ENCODE assay signal across 23 mouse cellular contexts in the genomic region with DNA sequence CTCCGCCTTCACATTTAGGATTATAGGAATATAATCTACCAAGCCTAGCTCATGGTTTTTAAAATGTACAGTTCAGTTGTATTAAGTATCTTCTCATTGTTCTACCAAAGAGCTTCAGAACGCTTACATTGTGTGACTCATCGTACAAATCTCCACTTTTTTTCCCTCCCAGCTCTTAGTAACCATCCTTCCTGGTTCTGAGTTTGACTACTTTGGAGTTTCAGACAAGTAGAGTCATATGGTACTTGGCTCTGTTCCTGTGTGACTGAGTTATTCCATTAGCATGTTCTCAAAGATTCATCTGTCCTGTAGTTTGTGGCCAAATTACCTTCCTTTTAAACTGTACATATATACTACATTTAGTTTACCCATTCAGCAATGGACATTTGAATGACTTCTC. TPM values are rescaled to one million over a fixed set of nuclear protein-coding genes. Genes with fewer than 3 reads are reported as not detected.
DNase-seq lines count a peak whose midpoint lies in the region; ATAC-seq and TF ChIP-seq lines count a peak whose summit lies in the region.
"Had no signal": no experiment of that assay in that cellular context is flagged by ENCODE, and none has a peak within 500 bp of the region (broad histone marks: within the 10 kb centered on the region; RNA-seq: fewer than 3 reads in every experiment).

No protein-coding gene starts in this region.

- POLR2A ChIA-PET in Patski (lab: Charles Lee): no interaction called here

- no peak overlapping the region for H3K9ac ChIP-seq in heart, embryonic 14.5 days (ENCODE audit: low read length)
- no peak overlapping the region for H3K9ac ChIP-seq in midbrain, embryonic 15.5 days
- H3K9ac ChIP-seq: embryonic facial prominence, embryonic 12.5 days; lung, embryonic 15.5 days had no signal

- 64% methylated on average over 3 of the region's 3 CpGs for WGBS in heart, embryonic 14.5 days
- WGBS in small intestine, adult 2 months: 46% methylated on average over 3 of the region's 3 CpGs
- WGBS in midbrain, embryonic 15.5 days: 94% methylated on average over 3 of the region's 3 CpGs

- no peaks in the 10 kb centered on the region for H3K27me3 ChIP-seq in heart, embryonic 14.5 days (ENCODE audit: control insufficient read depth, insufficient read depth, low read length)
- H3K27me3 ChIP-seq in Patski: no peaks in the 10 kb centered on the region
- H3K27me3 ChIP-seq in small intestine, adult 2 months (ENCODE audit: control insufficient read depth, insufficient read depth, low read length): no peaks in the 10 kb centered on the region
- no peaks in the 10 kb centered on the region for H3K27me3 ChIP-seq in midbrain, embryonic 15.5 days (replicated peaks)
- H3K27me3 ChIP-seq: CH12.LX; embryonic facial prominence, embryonic 12.5 days; lung, embryonic 15.5 days had no signal

- no peak for ATAC-seq in heart, embryonic 14.5 days (ENCODE audit: insufficient number of reproducible peaks, insufficient read depth, low FRiP score, low read depth)
- peak; percentile 83 for ATAC-seq in Patski
- no peak for ATAC-seq in midbrain, embryonic 15.5 days (replicated peaks)
- ATAC-seq: hindbrain, postnatal 0 days had no signal

- no peaks in the 10 kb centered on the region for H3K36me3 ChIP-seq in heart, embryonic 14.5 days (ENCODE audit: control insufficient read depth, insufficient read depth, low read length)
- H3K36me3 ChIP-seq in small intestine, adult 2 months (ENCODE audit: control insufficient read depth, insufficient read depth, low read length): 0 out of 2 replicates have a peak, but pooled peaks cover 3% of the 10 kb centered on the region
- no peaks in the 10 kb centered on the region for H3K36me3 ChIP-seq in midbrain, embryonic 15.5 days (replicated peaks)
- H3K36me3 ChIP-seq: embryonic facial prominence, embryonic 12.5 days; forebrain, embryonic 10.5 days; lung, embryonic 15.5 days had no signal

- H3K27ac ChIP-seq in heart, embryonic 14.5 days (replicated peaks in 1 of 2; ENCODE audit: control insufficient read depth in 1 of 2, insufficient read depth in 1 of 2, low read depth in 2 of 2, low read length in 2 of 2): peak overlapping the region in 1 of 2 experiments; percentile 67; a peak in 2 of 4 replicates
- 0 out of 2 replicates have a peak overlapping the region, but pooled peaks have one; percentile 19 for H3K27ac ChIP-seq in small intestine, adult 2 months (ENCODE audit: insufficient read depth, low read depth, low read length)
- no peak overlapping the region for H3K27ac ChIP-seq in midbrain, embryonic 15.5 days
- H3K27ac ChIP-seq: embryonic facial prominence, embryonic 12.5 days; forebrain, embryonic 10.5 days; hindbrain, postnatal 0 days; lung, embryonic 15.5 days had no signal

- H3K9me3 ChIP-seq in heart, embryonic 14.5 days (ENCODE audit: control insufficient read depth, low read length): no peaks in the 10 kb centered on the region
- H3K9me3 ChIP-seq in midbrain, embryonic 15.5 days: no peaks in the 10 kb centered on the region
- H3K9me3 ChIP-seq: embryonic facial prominence, embryonic 12.5 days; forebrain, embryonic 10.5 days; lung, embryonic 15.5 days had no signal

- peak overlapping the region; percentile 48 for H3K4me2 ChIP-seq in heart, embryonic 14.5 days (ENCODE audit: low read length)
- no peak overlapping the region for H3K4me2 ChIP-seq in midbrain, embryonic 15.5 days
- H3K4me2 ChIP-seq: embryonic facial prominence, embryonic 12.5 days; lung, embryonic 15.5 days had no signal

- no peak overlapping the region for H3K4me3 ChIP-seq in heart, embryonic 14.5 days (ENCODE audit: control insufficient read depth in 1 of 2, insufficient read depth in 1 of 2, low read depth in 1 of 2, low read length in 2 of 2)
- no peak overlapping the region for H3K4me3 ChIP-seq in small intestine, adult 2 months (ENCODE audit: low read depth, low read length)
- no peak overlapping the region for H3K4me3 ChIP-seq in midbrain, embryonic 15.5 days
- H3K4me3 ChIP-seq: embryonic facial prominence, embryonic 12.5 days; forebrain, embryonic 10.5 days; lung, embryonic 15.5 days had no signal

- TF ChIP-seq POLR2A in small intestine, adult 2 months (IDR thresholded peaks at IDR 0.05; ENCODE audit: low read depth, low read length): no peak

- CTCF ChIA-PET in Patski (lab: Charles Lee): interaction anchor here (1.1 to 4.0 kb wide), 5 partner anchors 20 to 50 kb away, joined by 3 to 12 read pairs (median 7); no protein-coding TSS in a partner anchor

- in situ Hi-C loops in Patski (cut with MboI; ENCODE audit: low pct_unique_long_range_greater_than_20kb): no loop called here

- no peak for TF ChIP-seq CTCF in Patski (IDR thresholded peaks at IDR 0.05)
- TF ChIP-seq CTCF in small intestine, adult 2 months (IDR thresholded peaks at IDR 0.05; ENCODE audit: extremely low read depth, insufficient read length, insufficient replicate concordance, low read depth, low read length): no peak

- no peak for DNase-seq in heart, adult 18-20 months
- peak; percentile 3 for DNase-seq in lung, postnatal 10 days
- DNase-seq in lung, adult 18-20 months: no peak
- no peak for DNase-seq in Patski (ENCODE audit: low read depth, low spot score)
- no peak for DNase-seq in kidney, adult 18-20 months
- DNase-seq: gastrocnemius, postnatal 25 days; liver; midbrain, embryonic 14.5 days; thymus, adult 2 months had no signal

- H3K4me1 ChIP-seq in heart, embryonic 14.5 days (ENCODE audit: control insufficient read depth in 2 of 2, insufficient read depth in 2 of 2, low read length in 2 of 2): peaks cover 4 to 16% of the 10 kb centered on the region in 2 experiments
- H3K4me1 ChIP-seq in small intestine, adult 2 months (ENCODE audit: control insufficient read depth, insufficient read depth, insufficient read length, low read length): 0 out of 2 replicates have a peak, but pooled peaks cover 6% of the 10 kb centered on the region
- H3K4me1 ChIP-seq in midbrain, embryonic 15.5 days: no peaks in the 10 kb centered on the region
- H3K4me1 ChIP-seq: embryonic facial prominence, embryonic 12.5 days; forebrain, embryonic 10.5 days had no signal

RNA-seq across cellular contexts. Expression of a gene that starts 42.6 kb away (rescaled TPM):
- polyA plus RNA-seq in heart, embryonic 14.5 days (2014; fragmentation: Nextera tagmentation; extraction: Ambion mirVana): not detected in 2 replicates
- total RNA-seq in heart, adult 18-20 months (2021): 1 to 10 TPM; 1.1 to 1.4 TPM
- 0.06 TPM for polyA plus RNA-seq in Patski (2021)
- polyA plus RNA-seq in small intestine, adult 2 months (2012; rRNA removed): not detected in 2 replicates
- polyA plus RNA-seq in midbrain, embryonic 15.5 days (2015; fragmentation: Nextera tagmentation; extraction: Ambion mirVana): not detected in 2 replicates
- total RNA-seq: hindbrain, postnatal 0 days had no signal
- polyA plus RNA-seq: embryonic facial prominence, embryonic 12.5 days; forebrain, embryonic 10.5 days; hindbrain, postnatal 0 days; kidney, embryonic 14.5 days; lung, embryonic 15.5 days; midbrain, embryonic 14.5 days; neural tube, embryonic 11.5 days; thymus, adult 2 months had no signal

RNA-seq across cellular contexts. Expression of a gene that starts 43.0 kb away (rescaled TPM):
- polyA plus RNA-seq in heart, embryonic 14.5 days (2014; fragmentation: Nextera tagmentation; extraction: Ambion mirVana): 17.9 and 18.1 TPM in 2 replicates
- total RNA-seq in heart, adult 18-20 months (2021): 10 to 100 TPM; 26.5 to 31.5 TPM
- 25.5 TPM for polyA plus RNA-seq in Patski (2021)
- polyA plus RNA-seq in small intestine, adult 2 months (2012; rRNA removed): 7.6 and 17.6 TPM in 2 replicates
- 19.4 and 21.2 TPM in 2 replicates for polyA plus RNA-seq in midbrain, embryonic 15.5 days (2015; fragmentation: Nextera tagmentation; extraction: Ambion mirVana)

RNA-seq across cellular contexts. Expression of a gene that starts 46.9 kb away (rescaled TPM):
- polyA plus RNA-seq in heart, embryonic 14.5 days (2014; fragmentation: Nextera tagmentation; extraction: Ambion mirVana): 176 and 180 TPM in 2 replicates
- total RNA-seq in heart, adult 18-20 months (2021): 10 to 100 TPM; 50.8 to 66.0 TPM
- polyA plus RNA-seq in Patski (2021): 55.3 TPM
- 19.4 and 20.3 TPM in 2 replicates for polyA plus RNA-seq in small intestine, adult 2 months (2012; rRNA removed)
- 153 and 158 TPM in 2 replicates for polyA plus RNA-seq in midbrain, embryonic 15.5 days (2015; fragmentation: Nextera tagmentation; extraction: Ambion mirVana)

RNA-seq across cellular contexts. Expression of a gene that starts 49.6 kb away (rescaled TPM):
- polyA plus RNA-seq in heart, embryonic 14.5 days (2014; fragmentation: Nextera tagmentation; extraction: Ambion mirVana): not detected in 2 replicates
- total RNA-seq in heart, adult 18-20 months (2021): not detected
- polyA plus RNA-seq in Patski (2021): 0.10 TPM
- not detected in 2 replicates for polyA plus RNA-seq in small intestine, adult 2 months (2012; rRNA removed)
- not detected in 2 replicates for polyA plus RNA-seq in midbrain, embryonic 15.5 days (2015; fragmentation: Nextera tagmentation; extraction: Ambion mirVana)
- total RNA-seq: CH12.LX; gastrocnemius, postnatal 25 days; heart, postnatal 10 days; layer of hippocampus, adult 18-20 months; left cerebral cortex, postnatal 14 days had no signal
- polyA plus RNA-seq: embryonic facial prominence, embryonic 12.5 days; frontal cortex, adult 2 months; lung, embryonic 15.5 days; neural tube, embryonic 11.5 days had no signal

RNA-seq across cellular contexts. Expression of a gene that starts 59.2 kb away (rescaled TPM):
- polyA plus RNA-seq in heart, embryonic 14.5 days (2014; fragmentation: Nextera tagmentation; extraction: Ambion mirVana): 99.2 and 107 TPM in 2 replicates
- total RNA-seq in heart, adult 18-20 months (2021): 10 to 100 TPM; 70.8 to 70.9 TPM
- 118 TPM for polyA plus RNA-seq in Patski (2021)
- 47.2 and 61.4 TPM in 2 replicates for polyA plus RNA-seq in small intestine, adult 2 months (2012; rRNA removed)
- polyA plus RNA-seq in midbrain, embryonic 15.5 days (2015; fragmentation: Nextera tagmentation; extraction: Ambion mirVana): 175 and 188 TPM in 2 replicates
